8 mouse cellular contexts compared by ENCODE assay signal in genomic region chr2:121415103-121415502, GRCm38 (mm10). TPM values are rescaled to one million over a fixed set of nuclear protein-coding genes. Genes with fewer than 3 reads are reported as not detected.
DNase-seq lines count a peak whose midpoint lies in the region; ATAC-seq and TF ChIP-seq lines count a peak whose summit lies in the region.

No protein-coding gene starts in this region.

- no peak for TF ChIP-seq POLR2A in MEL (IDR thresholded peaks at IDR 0.05; ENCODE audit: control insufficient read depth in 1 of 2, insufficient read depth in 1 of 2, low read depth in 1 of 2, low read length in 2 of 2, poor library complexity in 1 of 2)

- H3K4me1 ChIP-seq in heart, embryonic 12.5 days (replicated peaks): peaks cover 26% of the 10 kb centered on the region
- peaks cover 0 to 7% of the 10 kb centered on the region in 2 experiments for H3K4me1 ChIP-seq in MEL (ENCODE audit: control insufficient read depth in 1 of 2, insufficient read depth in 2 of 2, low read length in 2 of 2)
- peaks cover 26% of the 10 kb centered on the region for H3K4me1 ChIP-seq in hindbrain, embryonic 14.5 days (replicated peaks; ENCODE audit: control insufficient read depth, insufficient read depth, low read length)
- peaks cover 18% of the 10 kb centered on the region for H3K4me1 ChIP-seq in midbrain, embryonic 12.5 days

- no peak for TF ChIP-seq RAD21 in MEL (IDR thresholded peaks at IDR 0.05; ENCODE audit: low read depth, low read length)

- peak overlapping the region; percentile 70 for H3K9ac ChIP-seq in heart, embryonic 12.5 days
- H3K9ac ChIP-seq in MEL (ENCODE audit: control insufficient read depth, low read depth, low read length, poor library complexity, severe bottlenecking): peak overlapping the region; percentile 87
- peak overlapping the region; percentile 99 for H3K9ac ChIP-seq in hindbrain, embryonic 14.5 days
- peak overlapping the region; percentile 89 for H3K9ac ChIP-seq in midbrain, embryonic 12.5 days (replicated peaks)

- no peaks in the 10 kb centered on the region for H3K27me3 ChIP-seq in heart, embryonic 12.5 days (replicated peaks)
- no peaks in the 10 kb centered on the region for H3K27me3 ChIP-seq in MEL (ENCODE audit: control insufficient read depth in 1 of 2, insufficient read depth in 2 of 2, low read length in 2 of 2)
- H3K27me3 ChIP-seq in hindbrain, embryonic 14.5 days (ENCODE audit: control insufficient read depth, insufficient read depth, low read length): no peaks in the 10 kb centered on the region
- H3K27me3 ChIP-seq in midbrain, embryonic 12.5 days: no peaks in the 10 kb centered on the region

- H3K36me3 ChIP-seq in heart, embryonic 12.5 days: peaks cover 31% of the 10 kb centered on the region
- H3K36me3 ChIP-seq in MEL (ENCODE audit: control insufficient read depth in 1 of 2, insufficient read depth in 2 of 2, low read length in 2 of 2): peaks cover 10 to 33% of the 10 kb centered on the region in 2 experiments
- H3K36me3 ChIP-seq in hindbrain, embryonic 14.5 days (replicated peaks; ENCODE audit: control insufficient read depth, insufficient read depth): peaks cover 26% of the 10 kb centered on the region
- peaks cover 19% of the 10 kb centered on the region for H3K36me3 ChIP-seq in midbrain, embryonic 12.5 days

- H3K4me2 ChIP-seq in heart, embryonic 12.5 days: peak overlapping the region; percentile 76
- peak overlapping the region; percentile 62 for H3K4me2 ChIP-seq in hindbrain, embryonic 14.5 days (replicated peaks)
- peak overlapping the region; percentile 65 for H3K4me2 ChIP-seq in midbrain, embryonic 12.5 days (replicated peaks)

- TF ChIP-seq EP300 in MEL (IDR thresholded peaks at IDR 0.05; ENCODE audit: low read depth in 1 of 2, low read length in 2 of 2): no peak

- no peak overlapping the region for H3K27ac ChIP-seq in heart, embryonic 12.5 days (ENCODE audit: poor library complexity, severe bottlenecking)
- H3K27ac ChIP-seq in MEL (ENCODE audit: control insufficient read depth, low read depth, low read length): no peak overlapping the region
- no peak overlapping the region for H3K27ac ChIP-seq in hindbrain, embryonic 14.5 days
- H3K27ac ChIP-seq in midbrain, embryonic 12.5 days (replicated peaks): no peak overlapping the region

- 48% methylated on average over 3 of the region's 3 CpGs for WGBS in heart, embryonic 12.5 days
- 63% methylated on average over 3 of the region's 3 CpGs for WGBS in hindbrain, embryonic 14.5 days
- WGBS in midbrain, embryonic 12.5 days: 70% methylated on average over 3 of the region's 3 CpGs

- H3K9me3 ChIP-seq in heart, embryonic 12.5 days (replicated peaks): no peaks in the 10 kb centered on the region
- no peaks in the 10 kb centered on the region for H3K9me3 ChIP-seq in MEL (replicated peaks; ENCODE audit: insufficient read depth, low read length)
- no peaks in the 10 kb centered on the region for H3K9me3 ChIP-seq in hindbrain, embryonic 14.5 days (ENCODE audit: control insufficient read depth, low read length)
- H3K9me3 ChIP-seq in midbrain, embryonic 12.5 days: no peaks in the 10 kb centered on the region

- ATAC-seq in heart, embryonic 12.5 days (ENCODE audit: insufficient number of reproducible peaks, low FRiP score): no peak
- no peak for ATAC-seq in hindbrain, embryonic 14.5 days (ENCODE audit: low FRiP score)
- ATAC-seq in midbrain, embryonic 12.5 days (ENCODE audit: low FRiP score, low read depth): no peak

- TF ChIP-seq CTCF in MEL (IDR thresholded peaks at IDR 0.05 in 2 of 3, conservative IDR thresholded peaks at IDR 0.05 in 1 of 3; ENCODE audit: control insufficient read depth in 1 of 3, insufficient read depth in 1 of 3, low read depth in 2 of 3, low read length in 3 of 3, poor library complexity in 1 of 3, severe bottlenecking in 1 of 3): no peak

- DNase-seq in heart, postnatal 4 days: no peak
- DNase-seq in MEL (ENCODE audit: low read depth, low spot score): no peak
- no peak for DNase-seq in hindbrain, embryonic 14.5 days (ENCODE audit: low spot score)
- no peak for DNase-seq in cerebellum, postnatal 25 days
- DNase-seq in adrenal gland, adult 18-20 months (ENCODE audit: low spot score in 2 of 2): no peak
- no peak for DNase-seq in ovary, postnatal 10 days (ENCODE audit: low spot score)

- H3K79me2 ChIP-seq in MEL (ENCODE audit: control insufficient read depth, insufficient read depth, low read length, poor library complexity): peaks cover 53% of the 10 kb centered on the region

- peak overlapping the region; percentile 95 for H3K4me3 ChIP-seq in heart, embryonic 12.5 days
- peak overlapping the region; percentile 19 to 100 for H3K4me3 ChIP-seq in MEL (ENCODE audit: control insufficient read depth in 1 of 2, insufficient read depth in 1 of 2, low read depth in 2 of 2, low read length in 2 of 2)
- peak overlapping the region; percentile 99 for H3K4me3 ChIP-seq in hindbrain, embryonic 14.5 days (replicated peaks; ENCODE audit: low read length)
- peak overlapping the region; percentile 74 for H3K4me3 ChIP-seq in midbrain, embryonic 12.5 days

TF ChIP-seq in MEL, 35 proteins besides CTCF, POLR2A, EP300 and RAD21 (continues in another document):
- TF ChIP-seq POLR2AphosphoS5 (IDR thresholded peaks at IDR 0.05; ENCODE audit: borderline replicate concordance, low read depth, low read length) (no peak), TCF12 (IDR thresholded peaks at IDR 0.05; ENCODE audit: low read depth, low read length) (no peak), CHD2 (IDR thresholded peaks at IDR 0.05; ENCODE audit: low read length) (no peak), MYB (IDR thresholded peaks at IDR 0.05; ENCODE audit: low read depth, low read length) (no peak), MAZ (IDR thresholded peaks at IDR 0.05; ENCODE audit: low read depth, low read length) (no peak), USF1 (IDR thresholded peaks at IDR 0.05; ENCODE audit: low read depth, low read length) (no peak), JUND (IDR thresholded peaks at IDR 0.05; ENCODE audit: low read depth, low read length) (no peak), ZMIZ1 (IDR thresholded peaks at IDR 0.05; ENCODE audit: low read depth, low read length) (no peak), MAFK (IDR thresholded peaks at IDR 0.05; ENCODE audit: borderline replicate concordance, low read depth, low read length) (no peak), MAX (IDR thresholded peaks at IDR 0.05; ENCODE audit: low read length) (no peak), E2F4 (IDR thresholded peaks at IDR 0.05; ENCODE audit: borderline replicate concordance, low read depth, low read length) (no peak), CHD1 (IDR thresholded peaks at IDR 0.05; ENCODE audit: low read depth, low read length) (no peak)

RNA-seq across cellular contexts. Expression of gene Catsper2, which starts 1.5 kb away (rescaled TPM):
- 2.8 and 3.5 TPM in 2 replicates for polyA plus RNA-seq in heart, embryonic 12.5 days (2016; fragmentation: Nextera tagmentation; extraction: Ambion mirVana)
- total RNA-seq in heart, postnatal 4 days (2021): 1 to 10 TPM; 3.3 to 3.7 TPM
- 1.1 and 1.2 TPM in 2 replicates for total RNA-seq in MEL (2012; rRNA removed)
- polyA plus RNA-seq in MEL (2012; ENCODE audit: insufficient read depth in 1 of 2, insufficient read length in 2 of 2, low read depth in 1 of 2, low replicate concordance in 2 of 2, missing spikeins in 1 of 2): 1 to 10 TPM in 1 of 2 experiments, not detected in 1; 2.5 TPM
- 2.9 and 3.1 TPM in 2 replicates for polyA plus RNA-seq in hindbrain, embryonic 14.5 days (2014; fragmentation: Nextera tagmentation; extraction: Ambion mirVana)
- 3.0 and 3.3 TPM in 2 replicates for polyA plus RNA-seq in midbrain, embryonic 12.5 days (2016; fragmentation: Nextera tagmentation; extraction: Ambion mirVana)
- 1 to 10 TPM; 2.2 to 2.6 TPM for total RNA-seq in adrenal gland, adult 18-20 months (2021)

RNA-seq across cellular contexts. Expression of gene Pdia3, which starts 1.5 kb away (rescaled TPM):
- polyA plus RNA-seq in heart, embryonic 12.5 days (2016; fragmentation: Nextera tagmentation; extraction: Ambion mirVana): 643 and 651 TPM in 2 replicates
- total RNA-seq in heart, postnatal 4 days (2021): 100 to 1,000 TPM; 200 to 203 TPM
- total RNA-seq in MEL (2012; rRNA removed): 70.7 and 89.4 TPM in 2 replicates
- polyA plus RNA-seq in MEL (2012; ENCODE audit: insufficient read depth in 1 of 2, insufficient read length in 2 of 2, low read depth in 1 of 2, low replicate concordance in 2 of 2, missing spikeins in 1 of 2): 100 to 1,000 TPM; 471 to 473 TPM
- 268 and 307 TPM in 2 replicates for polyA plus RNA-seq in hindbrain, embryonic 14.5 days (2014; fragmentation: Nextera tagmentation; extraction: Ambion mirVana)
- polyA plus RNA-seq in midbrain, embryonic 12.5 days (2016; fragmentation: Nextera tagmentation; extraction: Ambion mirVana): 457 and 459 TPM in 2 replicates
- total RNA-seq in adrenal gland, adult 18-20 months (2021): 100 to 1,000 TPM; 355 to 437 TPM

RNA-seq across cellular contexts. Expression of gene Strc, which starts 28.1 kb away (rescaled TPM):
- polyA plus RNA-seq in heart, embryonic 12.5 days (2016; fragmentation: Nextera tagmentation; extraction: Ambion mirVana): not detected in 2 replicates
- total RNA-seq in heart, postnatal 4 days (2021): not detected
- total RNA-seq in MEL (2012; rRNA removed): not detected in 2 replicates
- polyA plus RNA-seq in MEL (2012; ENCODE audit: insufficient read depth in 1 of 2, insufficient read length in 2 of 2, low read depth in 1 of 2, low replicate concordance in 2 of 2, missing spikeins in 1 of 2): not detected
- polyA plus RNA-seq in hindbrain, embryonic 14.5 days (2014; fragmentation: Nextera tagmentation; extraction: Ambion mirVana): not detected in 2 replicates
- not detected in 2 replicates for polyA plus RNA-seq in midbrain, embryonic 12.5 days (2016; fragmentation: Nextera tagmentation; extraction: Ambion mirVana)
- total RNA-seq in adrenal gland, adult 18-20 months (2021): under 1 TPM; 0.03 to 0.22 TPM

RNA-seq across cellular contexts. Expression of gene Ell3, which starts 29.0 kb away (rescaled TPM):
- 1.0 and 1.4 TPM in 2 replicates for polyA plus RNA-seq in heart, embryonic 12.5 days (2016; fragmentation: Nextera tagmentation; extraction: Ambion mirVana)
- total RNA-seq in heart, postnatal 4 days (2021): under 1 TPM in 1 of 2 experiments, not detected in 1; 0.31 TPM
- not detected in 2 replicates for total RNA-seq in MEL (2012; rRNA removed)
- not detected for polyA plus RNA-seq in MEL (2012; ENCODE audit: insufficient read depth in 1 of 2, insufficient read length in 2 of 2, low read depth in 1 of 2, low replicate concordance in 2 of 2, missing spikeins in 1 of 2)
- 1.5 and 2.6 TPM in 2 replicates for polyA plus RNA-seq in hindbrain, embryonic 14.5 days (2014; fragmentation: Nextera tagmentation; extraction: Ambion mirVana)
- 1.7 and 2.3 TPM in 2 replicates for polyA plus RNA-seq in midbrain, embryonic 12.5 days (2016; fragmentation: Nextera tagmentation; extraction: Ambion mirVana)
- total RNA-seq in adrenal gland, adult 18-20 months (2021): under 1 TPM; 0.17 to 0.35 TPM

RNA-seq across cellular contexts. Expression of gene Serf2, which starts 33.9 kb away (rescaled TPM):
- 610 and 670 TPM in 2 replicates for polyA plus RNA-seq in heart, embryonic 12.5 days (2016; fragmentation: Nextera tagmentation; extraction: Ambion mirVana)
- 100 to 1,000 TPM; 350 to 387 TPM for total RNA-seq in heart, postnatal 4 days (2021)
- total RNA-seq in MEL (2012; rRNA removed): 352 and 370 TPM in 2 replicates
- polyA plus RNA-seq in MEL (2012; ENCODE audit: insufficient read depth in 1 of 2, insufficient read length in 2 of 2, low read depth in 1 of 2, low replicate concordance in 2 of 2, missing spikeins in 1 of 2): 100 to 1,000 TPM in 1 of 2 experiments, not detected in 1; 469 TPM
- polyA plus RNA-seq in hindbrain, embryonic 14.5 days (2014; fragmentation: Nextera tagmentation; extraction: Ambion mirVana): 315 and 365 TPM in 2 replicates
- 456 and 461 TPM in 2 replicates for polyA plus RNA-seq in midbrain, embryonic 12.5 days (2016; fragmentation: Nextera tagmentation; extraction: Ambion mirVana)
- 100 to 1,000 TPM; 363 to 372 TPM for total RNA-seq in adrenal gland, adult 18-20 months (2021)
